Mouse (Mus musculus) heart, embryonic 15.5 days (tissue): ENCODE data around the gene Zfp385a. TPM values are rescaled to one million over a fixed set of nuclear protein-coding genes. Genes with fewer than 3 reads are reported as not detected.

ENCODE experiments used
- ATAC-seq: fragments of 200-750 bp; cut with Nextera tagmentation; replicated peaks from 2 replicates; pipeline ENCODE4 v1.8.0; 2017; ENCODE audit warnings: low read depth, moderate TSS enrichment; ENCODE audit not compliant: insufficient number of reproducible peaks, insufficient read depth, low FRiP score
- H3K27ac ChIP-seq: fragments of 300-500 bp; sonication (generic); 2 replicates; pipeline ENCODE4 v1.5.1; 2015; ENCODE audit warnings: mild to moderate bottlenecking, inconsistent platforms
- H3K27me3 ChIP-seq: fragments of 300-500 bp; sonication (generic); 2 replicates; pipeline ENCODE4 v1.6.1; 2015; ENCODE audit warnings: inconsistent platforms
- H3K36me3 ChIP-seq: fragments of 300-500 bp; sonication (generic); 2 replicates; pipeline ENCODE4 v1.6.1; 2015; ENCODE audit warnings: mild to moderate bottlenecking, inconsistent platforms
- H3K4me1 ChIP-seq: fragments of 300-500 bp; sonication (generic); replicated peaks from 2 replicates; pipeline ENCODE4 v1.6.1; 2015; ENCODE audit warnings: inconsistent platforms
- H3K4me2 ChIP-seq: fragments of 300-500 bp; sonication (generic); 2 replicates; pipeline ENCODE4 v1.6.1; 2015; ENCODE audit warnings: inconsistent platforms, mild to moderate bottlenecking, moderate library complexity
- H3K4me3 ChIP-seq: fragments of 300-500 bp; sonication (generic); 2 replicates; pipeline ENCODE4 v1.5.1; 2015; ENCODE audit warnings: mild to moderate bottlenecking, inconsistent platforms
- H3K9ac ChIP-seq: fragments of 300-500 bp; sonication (generic); 2 replicates; pipeline ENCODE4 v1.6.1; 2015; ENCODE audit warnings: mild to moderate bottlenecking, inconsistent platforms
- H3K9me3 ChIP-seq: fragments of 300-500 bp; sonication (generic); replicated peaks from 2 replicates; pipeline ENCODE4 v1.6.1; 2016; ENCODE audit warnings: inconsistent platforms
- WGBS: fragments of 180-500 bp; shearing (Covaris S2); methylation state at CpG from one replicate; pipeline ENCODE4 v1.1.7; 2015; ENCODE audit warnings: mixed read lengths; 5-methylcytosine and 5-hydroxymethylcytosine counted together
- polyA plus RNA-seq: library from polyadenylated mRNA; unstranded; fragments of >200 nt; fragmentation: Nextera tagmentation; extraction: Ambion mirVana; gene quantifications from 2 replicates; pipeline ENCODE4 v1.2.1, GENCODE M21; 2015

The Zfp385a gene
- polyA plus RNA-seq, 1 experiment from 2014 or later = 5.9 TPM

DNA sequence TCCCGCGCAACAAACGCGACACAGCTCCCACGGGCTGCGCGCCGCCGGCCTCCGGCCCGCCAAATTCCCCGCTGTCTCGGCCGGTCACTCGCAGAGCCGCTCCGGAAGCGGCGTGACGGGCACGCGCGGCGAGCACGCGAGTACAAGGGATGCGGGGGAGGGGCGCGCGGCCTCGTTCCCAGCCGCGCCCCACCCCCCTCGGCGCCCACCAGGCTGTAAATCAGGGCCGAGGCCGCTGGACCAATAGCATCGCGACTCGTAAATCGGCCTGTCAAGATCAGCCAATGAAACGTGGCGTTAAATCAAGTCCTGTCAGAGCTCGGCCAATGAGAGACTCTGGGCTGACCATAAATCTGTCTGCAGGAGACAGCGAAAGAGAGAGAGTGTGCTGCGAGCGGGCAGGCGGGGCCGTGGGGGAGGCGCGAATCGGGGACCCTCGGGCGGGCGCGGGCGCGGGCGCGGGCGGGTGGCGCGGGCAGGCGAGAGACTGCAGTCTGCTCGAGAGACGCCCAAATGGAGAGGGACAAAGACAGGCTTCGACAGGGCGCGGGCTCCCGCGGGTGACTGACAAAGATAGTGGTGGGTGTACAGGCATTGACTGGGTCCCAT is 34.7 kb downstream of the Zfp385a start:
- ATAC-seq = peak; percentile 95
- H3K4me2 ChIP-seq = peak overlapping the region; percentile 79
- peak overlapping the region; percentile 54 for H3K4me3 ChIP-seq
- peak overlapping the region; percentile 86 for H3K27ac ChIP-seq
- H3K9ac ChIP-seq = peak overlapping the region; percentile 63
- under 1% methylated on average over 71 of the region's 71 CpGs for WGBS
- H3K27me3 ChIP-seq = peaks cover 5% of the 10 kb centered on the region; the same call in 1 of the 2 replicates
- peaks cover 64% of the 10 kb centered on the region for H3K4me1 ChIP-seq
- no peaks in the 10 kb centered on the region for H3K36me3 ChIP-seq
- no peaks in the 10 kb centered on the region for H3K9me3 ChIP-seq

DNA sequence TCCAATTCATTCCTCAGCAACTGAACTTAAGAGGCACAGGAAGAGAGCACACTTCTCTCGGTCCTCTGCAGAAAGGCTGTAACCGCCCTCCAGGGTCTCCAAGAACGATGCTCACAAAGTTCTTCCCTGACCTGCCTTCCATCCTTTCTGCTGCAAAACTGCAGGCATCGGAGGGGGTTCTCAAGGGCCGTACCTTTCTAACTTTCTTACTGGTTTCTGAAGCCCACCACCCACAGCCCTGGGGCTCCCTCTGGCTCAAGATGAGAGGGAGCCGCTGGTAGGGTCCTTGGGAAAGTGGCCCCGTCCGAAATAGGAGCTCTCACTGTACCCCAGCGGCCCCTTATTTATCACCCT is 35.3 kb downstream of the Zfp385a start:
- Histone ChIP-seq H3K9me3 (no peaks in the 10 kb centered on the region), H3K27ac (peak overlapping the region; percentile 76), H3K27me3 (peaks cover 5% of the 10 kb centered on the region; the same call in 1 of the 2 replicates), H3K4me2 (peak overlapping the region; percentile 79), H3K36me3 (0 out of 2 replicates have a peak, but pooled peaks cover 1% of the 10 kb centered on the region), H3K4me1 (peaks cover 70% of the 10 kb centered on the region), H3K9ac (peak overlapping the region; percentile 63), H3K4me3 (peak overlapping the region; percentile 54)
- no peak for ATAC-seq
- WGBS = under 1% methylated on average over 9 of the region's 9 CpGs

DNA sequence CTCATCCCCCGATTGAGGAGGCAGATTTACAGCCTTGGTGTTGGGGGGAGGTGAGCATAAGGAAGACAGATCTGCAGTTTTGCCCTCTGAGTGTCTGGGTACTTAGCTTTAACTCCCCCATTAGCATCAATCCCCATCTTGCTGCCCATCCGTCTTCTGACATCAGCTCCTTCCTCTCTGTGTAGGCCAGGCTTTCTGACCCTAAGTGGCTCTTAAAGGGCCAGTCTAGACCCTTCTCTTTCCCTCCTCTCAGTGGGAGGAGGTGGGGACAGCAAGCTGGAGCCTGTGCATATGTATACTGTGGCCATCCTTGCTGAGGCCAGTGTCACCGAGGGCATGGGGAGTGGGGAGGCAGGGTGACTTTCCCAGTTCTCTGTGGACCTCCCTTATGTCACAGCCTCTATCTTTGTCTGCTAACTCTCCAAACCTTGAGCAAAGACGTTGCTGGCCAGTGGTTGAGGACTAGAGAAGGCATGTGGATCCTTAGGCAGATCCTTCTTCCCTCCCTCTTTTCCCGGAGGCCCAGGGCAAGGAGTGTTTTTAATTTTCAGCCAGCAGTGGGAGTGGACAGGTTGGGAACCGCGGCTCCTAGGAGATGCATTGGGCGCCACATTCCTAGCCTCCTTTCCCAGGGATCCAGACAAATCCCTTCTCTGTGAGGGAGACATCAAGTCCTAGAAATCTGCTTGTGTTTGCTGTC is 35.8 kb downstream of the Zfp385a start:
- 17% methylated on average over 8 of the region's 8 CpGs for whole genome bisulfite sequencing
- peaks cover 6% of the 10 kb centered on the region; the same call in 1 of the 2 replicates for H3K36me3 ChIP-seq
- H3K9me3 ChIP-seq = no peaks in the 10 kb centered on the region
- peak overlapping the region; percentile 76 for H3K27ac ChIP-seq
- peaks cover 74% of the 10 kb centered on the region for H3K4me1 ChIP-seq
- H3K4me2 ChIP-seq = peak overlapping the region; percentile 79
- peaks cover 2% of the 10 kb centered on the region; the same call in 1 of the 2 replicates for H3K27me3 ChIP-seq
- peak overlapping the region; percentile 54 for H3K4me3 ChIP-seq
- H3K9ac ChIP-seq = peak overlapping the region; percentile 63
- no peak for ATAC-seq

DNA sequence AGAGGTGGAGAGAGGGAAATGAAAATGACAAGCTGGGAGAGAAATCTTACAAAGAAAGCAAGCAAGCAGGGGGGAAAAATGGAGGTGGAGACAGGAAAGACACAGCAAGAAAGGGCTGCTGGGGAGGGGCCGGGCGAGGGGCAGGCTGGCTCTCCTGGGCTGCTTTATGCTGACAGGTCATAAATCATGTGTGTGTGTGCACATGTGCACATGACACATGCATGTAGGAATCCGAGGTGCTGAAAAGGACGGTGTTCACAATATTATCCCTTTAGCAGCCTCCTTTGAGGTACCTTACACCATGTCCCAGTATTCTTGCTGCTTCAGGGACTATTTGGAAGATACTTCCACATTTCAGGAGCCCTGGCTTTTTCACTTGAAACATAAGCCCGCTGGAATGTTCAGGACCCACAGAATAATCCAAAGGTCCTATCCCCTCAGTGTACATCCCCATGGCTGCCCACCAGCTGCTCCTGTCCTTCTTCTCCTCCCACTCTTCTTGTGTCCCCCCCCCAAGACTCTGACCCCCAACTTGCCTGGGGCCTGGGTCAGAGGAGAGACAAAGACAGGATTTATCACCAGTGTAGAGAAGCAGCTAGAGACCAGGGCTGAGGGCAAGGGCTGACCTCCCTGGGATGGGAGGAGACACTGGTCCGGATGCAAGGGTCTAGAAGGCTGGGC is 37.4 kb downstream of the Zfp385a start:
- no peak for ATAC-seq
- Histone ChIP-seq H3K4me1 (peaks cover 67% of the 10 kb centered on the region), H3K27me3 (no peaks in the 10 kb centered on the region), H3K36me3 (peaks cover 22% of the 10 kb centered on the region; the same call in 1 of the 2 replicates), H3K4me3 (no peak overlapping the region), H3K27ac (peak overlapping the region; percentile 54), H3K4me2 (no peak overlapping the region), H3K9me3 (no peaks in the 10 kb centered on the region), H3K9ac (no peak overlapping the region)
- 49% methylated on average over 6 of the region's 6 CpGs for WGBS

DNA sequence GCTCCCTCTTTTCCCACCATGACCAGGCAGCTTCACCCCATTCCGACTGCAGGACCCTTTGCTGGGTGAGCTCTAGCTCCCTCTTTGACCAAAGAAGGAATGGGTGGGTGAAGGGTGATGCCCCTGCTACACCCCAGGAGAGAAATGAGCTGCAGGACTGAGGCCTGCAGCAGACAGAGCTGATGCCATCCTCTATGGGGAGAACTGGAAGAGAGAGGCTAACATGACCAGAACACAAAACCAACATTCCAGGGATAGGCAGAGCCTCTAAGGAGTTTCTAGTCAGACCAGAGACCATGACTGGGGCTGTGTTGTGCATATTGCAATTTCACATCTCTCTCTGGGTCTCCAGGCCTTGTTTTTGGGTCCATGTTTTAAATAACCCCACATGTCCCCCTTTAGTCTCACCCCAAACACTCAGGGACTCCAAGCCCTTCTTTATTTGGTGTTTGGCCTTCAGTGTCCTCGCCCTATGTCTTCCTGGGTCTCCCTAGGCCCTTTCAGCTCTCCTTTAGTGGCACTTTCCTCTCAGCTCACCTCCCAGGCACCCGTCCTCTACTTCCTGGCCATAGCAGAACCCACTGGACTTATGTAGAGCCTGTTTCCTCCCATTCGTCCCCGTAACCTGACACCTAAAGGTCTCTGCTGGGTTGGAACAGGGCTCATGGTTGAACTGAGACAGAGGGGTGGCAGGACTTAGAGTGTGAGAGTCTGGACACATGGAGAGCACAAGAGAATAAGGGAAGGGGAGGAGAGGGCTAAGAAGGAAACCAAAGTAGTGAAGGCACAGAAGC is 38.1 kb downstream of the Zfp385a start:
- Histone ChIP-seq H3K9me3 (no peaks in the 10 kb centered on the region), H3K4me2 (no peak overlapping the region), H3K9ac (no peak overlapping the region), H3K36me3 (peaks cover 29% of the 10 kb centered on the region; the same call in 1 of the 2 replicates), H3K4me1 (peaks cover 61% of the 10 kb centered on the region), H3K4me3 (no peak overlapping the region), H3K27ac (peak overlapping the region; percentile 54), H3K27me3 (no peaks in the 10 kb centered on the region)
- WGBS = 39% methylated on average over 5 of the region's 5 CpGs
- ATAC-seq = no peak

DNA sequence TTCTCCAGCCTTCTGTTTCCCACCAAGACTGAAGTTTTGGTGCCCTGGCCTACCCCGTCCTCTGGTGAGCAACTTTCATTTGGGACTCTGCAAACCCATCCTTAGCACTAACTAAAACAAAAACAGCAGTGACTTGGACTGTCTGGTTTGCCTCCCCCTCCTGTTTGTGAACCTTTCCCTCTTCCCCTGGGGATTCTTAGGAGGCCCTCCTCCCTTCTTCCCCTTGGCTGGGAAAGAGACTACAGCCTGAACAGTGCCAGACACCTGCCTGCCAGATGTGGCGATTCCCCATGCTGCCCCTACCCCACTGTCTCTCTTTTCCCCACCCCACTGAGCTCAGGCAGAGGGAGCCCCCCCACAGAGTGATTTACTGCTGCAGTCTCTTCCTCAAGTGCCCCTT is 38.8 kb downstream of the Zfp385a start:
- Histone ChIP-seq H3K36me3 (peaks cover 36% of the 10 kb centered on the region; the same call in 1 of the 2 replicates), H3K4me3 (no peak overlapping the region), H3K27me3 (no peaks in the 10 kb centered on the region), H3K9ac (no peak overlapping the region), H3K9me3 (no peaks in the 10 kb centered on the region), H3K4me1 (peaks cover 57% of the 10 kb centered on the region), H3K4me2 (no peak overlapping the region), H3K27ac (peak overlapping the region; percentile 56)
- no peak for ATAC-seq
- 55% methylated on average over 2 of the region's 2 CpGs for WGBS

DNA sequence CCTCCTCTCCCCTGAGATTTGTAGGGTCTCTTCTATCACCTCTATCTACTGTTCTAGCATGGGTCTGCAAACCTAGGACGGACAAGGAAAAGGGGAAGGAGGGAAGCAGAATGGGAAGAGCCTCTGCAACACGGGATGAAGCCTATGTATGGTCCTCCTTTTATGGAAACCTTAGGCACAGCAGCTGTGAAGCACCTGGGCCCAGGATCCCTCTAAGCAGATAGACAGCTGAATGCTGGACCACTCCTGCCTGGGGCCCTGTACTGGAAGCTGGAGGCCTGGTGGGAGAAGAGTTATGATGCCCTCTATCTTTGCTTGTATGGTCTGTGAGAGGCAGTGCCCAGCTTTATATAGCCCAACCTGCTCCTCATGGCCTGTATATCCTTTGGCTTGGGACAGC is 39.3 kb downstream of the Zfp385a start:
- Histone ChIP-seq H3K36me3 (peaks cover 36% of the 10 kb centered on the region; the same call in 1 of the 2 replicates), H3K4me3 (peak overlapping the region; percentile 30), H3K27me3 (no peaks in the 10 kb centered on the region), H3K9me3 (no peaks in the 10 kb centered on the region), H3K4me1 (peaks cover 53% of the 10 kb centered on the region), H3K9ac (0 out of 2 replicates have a peak overlapping the region, but pooled peaks have one; percentile 36), H3K4me2 (peak overlapping the region; percentile 56), H3K27ac (peak overlapping the region; percentile 56)
- ATAC-seq = no peak
- 25% methylated on average over 2 of the region's 2 CpGs for WGBS

DNA sequence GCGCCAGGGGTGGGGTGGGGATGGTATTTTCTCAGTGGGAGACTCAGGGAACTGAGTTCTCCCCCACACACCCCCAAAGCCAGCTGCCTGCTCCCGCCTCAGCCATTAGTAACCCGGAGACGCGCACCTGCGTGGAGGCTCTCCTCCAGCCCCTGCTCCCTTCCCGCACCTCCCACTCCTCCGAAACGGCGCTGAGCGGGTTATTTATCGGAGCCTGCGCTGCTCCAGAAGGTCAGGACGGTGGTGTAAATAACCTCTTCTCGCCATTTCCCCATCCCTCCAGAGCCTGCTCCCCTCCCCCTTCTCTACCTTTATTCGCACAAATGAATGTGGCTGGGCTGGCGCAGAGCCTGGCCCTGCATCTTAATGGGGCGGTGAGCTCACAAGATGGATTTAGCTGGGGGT is 39.8 kb downstream of the Zfp385a start:
- H3K36me3 ChIP-seq = peaks cover 36% of the 10 kb centered on the region; the same call in 1 of the 2 replicates
- peak overlapping the region; percentile 56 for H3K4me2 ChIP-seq
- H3K27ac ChIP-seq = peak overlapping the region; percentile 56
- no peaks in the 10 kb centered on the region for H3K27me3 ChIP-seq
- peak overlapping the region; percentile 36; the same call in 1 of the 2 replicates for H3K9ac ChIP-seq
- H3K4me3 ChIP-seq = peak overlapping the region; percentile 30
- peaks cover 52% of the 10 kb centered on the region for H3K4me1 ChIP-seq
- ATAC-seq = no peak
- no peaks in the 10 kb centered on the region for H3K9me3 ChIP-seq
- WGBS = 21% methylated on average over 18 of the region's 18 CpGs

DNA sequence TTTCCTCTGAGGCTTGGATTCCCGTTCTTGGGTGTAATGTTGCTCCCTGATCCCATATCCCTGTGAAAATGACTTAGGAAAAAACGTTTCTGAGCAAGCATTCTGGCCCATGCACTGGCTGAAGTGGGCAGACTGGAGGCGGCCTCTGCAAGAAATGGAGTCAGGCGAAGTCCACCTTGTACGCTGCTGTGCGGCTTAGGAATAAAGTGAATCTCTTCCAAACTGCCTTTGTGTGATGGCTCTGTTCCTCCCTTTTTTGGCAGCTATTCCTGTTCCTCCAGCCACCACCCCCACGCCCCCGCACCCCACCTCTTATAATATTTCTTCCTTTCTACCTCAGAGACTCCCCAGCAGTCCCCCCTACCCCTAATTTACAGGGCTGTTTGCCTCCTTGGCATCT is 40.2 kb downstream of the Zfp385a start:
- Histone ChIP-seq H3K36me3 (peaks cover 37% of the 10 kb centered on the region; the same call in 1 of the 2 replicates), H3K4me2 (peak overlapping the region; percentile 56), H3K9me3 (no peaks in the 10 kb centered on the region), H3K27ac (peak overlapping the region; percentile 56), H3K4me3 (peak overlapping the region; percentile 30; the same call in 1 of the 2 replicates), H3K9ac (0 out of 2 replicates have a peak overlapping the region, but pooled peaks have one; percentile 36), H3K27me3 (no peaks in the 10 kb centered on the region), H3K4me1 (peaks cover 51% of the 10 kb centered on the region)
- 58% methylated on average over 8 of the region's 8 CpGs for WGBS
- ATAC-seq = no peak

DNA sequence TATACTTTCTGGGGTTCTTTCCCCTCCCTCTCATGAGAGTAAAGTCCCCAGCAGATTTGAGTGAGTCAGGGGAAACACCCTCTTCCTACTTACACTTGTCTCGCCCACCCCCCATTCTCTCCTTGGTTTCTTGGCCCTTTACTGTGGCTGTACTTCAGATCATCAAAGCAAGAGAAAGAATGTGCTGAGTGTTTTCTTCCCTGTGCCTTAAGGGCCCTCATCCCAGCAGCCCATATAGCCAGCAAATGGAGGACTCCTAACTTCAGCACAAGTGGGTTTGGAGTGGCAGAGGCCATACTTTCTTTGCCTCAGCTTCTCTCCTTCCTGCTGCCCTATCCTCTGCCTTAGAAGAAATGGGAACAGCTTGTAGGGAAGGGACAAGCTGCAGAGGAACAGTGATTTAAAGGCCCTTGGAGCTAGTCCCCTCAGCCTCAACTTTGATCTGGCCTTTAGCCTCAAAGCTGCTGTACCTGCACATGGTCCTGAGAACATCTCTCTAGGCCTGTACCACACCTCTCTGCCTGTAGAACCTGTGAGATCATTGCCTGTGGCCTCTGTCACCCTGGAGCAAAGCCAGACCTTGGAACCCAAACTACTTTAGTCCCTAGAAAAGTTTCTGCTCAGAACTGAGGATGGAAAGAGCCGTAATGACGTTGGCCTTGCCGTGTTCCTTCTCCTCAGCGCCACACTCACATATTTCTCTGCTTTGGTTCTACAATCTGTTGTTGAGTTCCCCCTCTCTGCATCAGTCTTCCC is 40.9 kb downstream of the Zfp385a start:
- H3K27ac ChIP-seq = peak overlapping the region; percentile 56
- H3K4me1 ChIP-seq = peaks cover 45% of the 10 kb centered on the region
- no peak overlapping the region for H3K9ac ChIP-seq
- no peak overlapping the region for H3K4me3 ChIP-seq
- WGBS = 74% methylated on average over 5 of the region's 5 CpGs
- no peak for ATAC-seq
- H3K4me2 ChIP-seq = no peak overlapping the region
- no peaks in the 10 kb centered on the region for H3K27me3 ChIP-seq
- H3K9me3 ChIP-seq = no peaks in the 10 kb centered on the region
- H3K36me3 ChIP-seq = peaks cover 40% of the 10 kb centered on the region; the same call in 1 of the 2 replicates
